Mouse (Mus musculus): ENCODE results near the gene Gm44973.
"Not testable (repeated sequence)": the region's sequence is repeated elsewhere in the genome, so short reads cannot be mapped to it uniquely, and the experiment has no call there.

The Gm44973 gene

DNA sequence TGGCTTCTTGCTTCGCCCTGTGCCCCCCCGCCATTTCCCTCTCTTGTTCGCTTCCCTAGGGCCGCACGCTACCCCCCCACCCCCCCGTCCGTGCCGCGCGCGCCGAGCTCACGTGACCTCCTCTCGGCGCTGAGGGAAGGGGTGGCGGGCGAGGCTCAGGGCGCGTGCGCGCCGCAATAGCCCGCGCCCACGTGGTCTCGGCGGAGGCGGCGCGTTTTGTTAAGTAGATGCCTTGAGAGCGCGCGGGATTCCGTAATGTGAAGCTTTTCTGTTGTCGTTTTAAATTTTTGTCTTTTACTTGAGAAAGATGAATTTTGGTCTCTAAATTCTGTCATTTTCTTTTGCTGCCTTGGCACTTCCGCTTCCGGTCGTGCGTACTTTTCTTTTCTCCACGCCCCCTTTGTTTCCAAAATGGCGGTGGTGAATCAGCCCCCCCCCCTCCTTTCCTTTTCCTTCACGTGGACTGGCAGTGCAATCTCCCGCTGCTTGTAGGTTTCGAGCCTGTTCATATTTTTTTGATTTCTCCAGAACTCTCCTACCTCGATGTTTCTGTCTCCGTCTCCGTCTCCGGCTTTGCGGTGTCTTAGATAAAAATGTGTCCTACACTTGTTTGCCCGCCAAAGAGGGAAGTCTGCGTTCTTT lies 47.2 kb downstream of the Gm44973 start:
- in situ Hi-C loops (cut with MboI; ENCODE audit: low pct_unique_long_range_greater_than_20kb in 1 of 2, low sequenced_read_pairs in 2 of 2, unreplicated experiment in 1 of 2) = loop anchor here in 1 of 2 experiments (5.0 kb wide), 1 partner anchor 40 kb away; the partner anchor contains the start of genes Ccdc106 and Zfp865

DNA sequence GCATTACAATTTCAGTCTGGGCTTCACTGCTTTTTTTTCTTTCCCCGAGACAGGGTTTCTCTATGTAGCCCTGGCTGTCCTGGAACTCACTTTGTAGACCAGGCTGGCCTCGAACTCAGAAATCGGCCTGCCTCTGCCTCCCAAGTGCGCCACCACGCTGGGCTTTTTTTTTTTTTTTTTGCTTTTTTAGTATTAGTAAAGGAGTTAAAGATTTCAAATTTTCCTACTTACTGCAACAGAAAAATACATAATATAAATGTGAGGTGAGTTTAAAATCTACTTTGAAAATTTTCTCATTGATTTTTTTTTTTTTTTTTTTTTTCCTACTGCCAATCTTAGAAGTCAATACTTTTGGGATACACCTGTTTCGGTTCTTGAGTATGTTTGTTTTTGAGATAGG lies 49.6 kb downstream of the Gm44973 start:
- in situ Hi-C loops (cut with MboI; ENCODE audit: low pct_unique_long_range_greater_than_20kb in 1 of 2, low sequenced_read_pairs in 2 of 2, unreplicated experiment in 1 of 2) = loop anchor here in 1 of 2 experiments (5.0 kb wide), 1 partner anchor 43 kb away; the partner anchor contains the start of genes Ccdc106 and Zfp865

GRCm38 (mm10) chr7:5073586-5073985 lies 58.3 kb downstream of the Gm44973 start:
- in situ Hi-C loops (cut with MboI; ENCODE audit: low pct_unique_long_range_greater_than_20kb in 1 of 2, low sequenced_read_pairs in 2 of 2, unreplicated experiment in 1 of 2) = no loop called here

GRCm38 (mm10) chr7:5074984-5075383 lies 59.7 kb downstream of the Gm44973 start:
- in situ Hi-C loops (cut with MboI; ENCODE audit: low pct_unique_long_range_greater_than_20kb in 1 of 2, low sequenced_read_pairs in 2 of 2, unreplicated experiment in 1 of 2) = no loop called here

- in situ Hi-C loops (cut with MboI; ENCODE audit: low pct_unique_long_range_greater_than_20kb in 1 of 2, low sequenced_read_pairs in 2 of 2, unreplicated experiment in 1 of 2) = no loop called here
Measured at GRCm38 (mm10) chr7:5076931-5077330, 61.6 kb downstream of the Gm44973 start.

GRCm38 (mm10) chr7:5079365-5080009 lies 64.2 kb downstream of the Gm44973 start:
- in situ Hi-C loops (cut with MboI; ENCODE audit: low pct_unique_long_range_greater_than_20kb in 1 of 2, low sequenced_read_pairs in 2 of 2, unreplicated experiment in 1 of 2) = not testable (repeated sequence)

- in situ Hi-C loops (cut with MboI; ENCODE audit: low pct_unique_long_range_greater_than_20kb in 1 of 2, low sequenced_read_pairs in 2 of 2, unreplicated experiment in 1 of 2) = no loop called here
Measured at GRCm38 (mm10) chr7:5080010-5080751, 64.9 kb downstream of the Gm44973 start, which contains the start of gene Epn1. TSS of gene Epn1 (plus strand) at chr7:5080235.

DNA sequence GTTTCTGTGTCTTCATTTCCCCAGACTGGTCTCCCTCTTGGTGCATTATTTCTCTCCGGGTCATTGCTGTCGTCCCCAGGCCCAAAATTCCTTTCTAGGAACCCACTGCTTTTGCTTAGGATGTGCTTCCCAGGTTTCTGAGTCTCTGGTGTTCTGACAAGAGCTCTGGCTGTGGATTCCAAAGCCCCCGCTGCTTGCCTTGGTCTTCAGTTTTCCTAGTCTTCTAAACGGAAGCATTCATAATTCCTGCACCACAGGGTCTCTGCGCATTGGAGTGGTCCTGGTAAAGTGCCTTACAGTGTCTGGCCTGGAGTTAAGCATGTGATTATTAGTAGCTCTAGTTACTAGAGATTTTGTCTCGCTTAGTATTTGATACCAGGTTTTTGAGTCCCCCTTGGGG lies 65.5 kb downstream of the Gm44973 start:
- in situ Hi-C loops (cut with MboI; ENCODE audit: low pct_unique_long_range_greater_than_20kb in 1 of 2, low sequenced_read_pairs in 2 of 2, unreplicated experiment in 1 of 2) = no loop called here

DNA sequence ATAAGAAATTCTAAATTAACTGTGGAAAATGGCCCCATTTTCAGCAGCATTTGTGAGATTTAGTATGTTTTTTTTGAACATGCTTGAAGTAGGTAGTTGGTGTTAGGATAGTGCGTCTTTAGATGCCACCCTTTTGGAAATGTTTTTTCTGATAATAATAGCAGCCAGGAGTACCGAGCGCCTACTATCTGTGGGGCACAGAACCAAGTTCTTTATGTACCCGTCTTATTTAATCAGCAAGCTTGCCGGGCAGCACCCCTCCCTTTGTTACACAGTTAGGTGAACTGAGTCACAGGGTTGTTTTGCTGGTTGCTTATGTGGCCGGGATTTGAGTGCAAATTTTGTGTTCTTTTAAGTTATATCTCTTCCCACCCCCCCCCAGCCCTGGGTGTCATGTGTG lies 65.9 kb downstream of the Gm44973 start:
- in situ Hi-C loops (cut with MboI; ENCODE audit: low pct_unique_long_range_greater_than_20kb in 1 of 2, low sequenced_read_pairs in 2 of 2, unreplicated experiment in 1 of 2) = no loop called here

DNA sequence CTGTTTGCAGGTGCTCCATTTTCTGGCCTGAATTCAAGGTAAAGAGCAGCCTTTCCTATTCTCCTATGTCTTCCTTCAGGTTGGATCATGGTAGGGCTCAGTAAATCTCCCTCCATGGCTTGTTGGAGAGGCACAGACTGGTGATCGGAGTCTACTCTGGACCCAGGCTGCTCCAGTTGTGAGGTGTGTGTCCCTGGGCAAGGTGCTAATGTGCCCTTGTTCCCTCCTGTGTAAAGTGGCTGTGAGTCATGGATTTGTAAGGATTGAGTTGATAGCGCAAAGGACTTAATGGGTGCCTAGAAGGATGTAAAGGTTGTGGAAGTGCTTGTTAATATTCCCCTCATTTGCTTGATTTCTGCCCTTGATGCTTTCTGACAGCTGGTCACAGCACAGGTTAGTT lies 66.6 kb downstream of the Gm44973 start:
- in situ Hi-C loops (cut with MboI; ENCODE audit: low pct_unique_long_range_greater_than_20kb in 1 of 2, low sequenced_read_pairs in 2 of 2, unreplicated experiment in 1 of 2) = no loop called here
